Mouse (Mus musculus): ENCODE measurements at regions not wholly inside any gene's neighbourhood (a gene's known extent, or its start where the extent isn't known, plus 50 kb on each side); places are given as distances from the start of the nearest gene placed in this dataset.
A peak's percentile ranks its signal among the peaks of the same experiment; 100 is the strongest.

DNA sequence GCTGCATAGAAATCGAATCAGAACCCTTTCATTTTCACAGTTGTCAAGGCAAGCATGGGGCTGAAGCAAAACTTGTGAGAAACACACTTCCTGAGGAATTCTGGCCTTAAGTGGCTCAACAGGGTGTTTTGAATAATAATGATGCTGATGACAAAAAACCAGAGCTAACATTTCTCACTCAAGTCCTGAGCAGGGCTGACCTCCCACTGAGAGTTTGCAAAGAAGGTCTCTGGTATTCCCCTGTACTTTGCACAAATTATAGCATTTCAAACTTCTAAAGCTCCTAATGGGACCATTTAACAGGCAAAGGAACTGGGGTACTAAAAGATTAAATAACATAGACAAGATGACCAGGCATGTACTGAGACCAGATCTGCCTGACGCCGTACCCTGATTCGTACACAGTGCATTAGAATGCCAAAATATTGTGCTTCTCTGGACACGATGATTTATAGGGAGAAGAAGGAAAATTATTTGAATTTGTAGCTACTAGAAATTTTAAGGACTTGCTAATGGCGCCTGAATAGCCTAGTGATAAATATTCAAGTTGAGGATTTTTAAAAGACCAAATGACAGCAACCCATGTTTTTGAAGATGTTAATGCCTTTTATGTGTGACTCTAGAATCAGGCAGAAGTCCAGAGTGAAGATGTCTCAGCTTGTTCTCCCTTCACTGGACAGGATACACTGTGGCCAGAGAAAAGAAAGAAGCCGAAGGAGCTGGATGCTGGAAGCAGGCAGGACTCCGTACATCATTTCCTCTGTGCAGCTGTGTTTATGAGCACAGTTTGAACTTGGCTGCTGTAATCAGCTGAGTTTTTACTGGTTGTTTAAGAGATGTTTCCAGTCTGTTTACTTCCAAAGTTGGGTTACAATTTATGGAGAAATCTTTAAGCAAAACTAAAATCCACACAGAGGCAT lies 1056.7 kb downstream of the Fam19a2 start:
- DNase-seq (ENCODE audit: low read depth, low spot score), result peak; percentile 22

DNA sequence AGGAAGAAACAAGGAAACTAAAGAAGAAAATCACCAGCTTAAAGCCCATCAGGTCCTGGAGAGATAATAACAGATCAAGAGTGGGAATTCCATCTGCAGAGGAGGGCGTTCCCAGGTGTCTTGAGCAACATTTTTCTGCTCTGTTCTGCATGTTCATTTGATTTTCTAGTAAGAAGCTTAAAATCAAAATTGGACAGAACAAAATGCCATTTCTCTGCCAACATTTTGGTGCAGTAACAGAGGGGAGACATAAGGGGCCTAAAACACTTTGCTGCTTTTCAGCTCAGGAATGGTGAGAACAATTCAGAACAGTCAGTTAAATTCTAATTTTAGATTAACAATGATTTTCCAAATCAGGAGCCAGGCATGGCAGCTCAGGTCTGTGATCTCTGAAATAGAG lies 1056.8 kb downstream of the Slc16a7 start:
- DNase-seq (ENCODE audit: low read depth, low spot score), result no peak

DNA sequence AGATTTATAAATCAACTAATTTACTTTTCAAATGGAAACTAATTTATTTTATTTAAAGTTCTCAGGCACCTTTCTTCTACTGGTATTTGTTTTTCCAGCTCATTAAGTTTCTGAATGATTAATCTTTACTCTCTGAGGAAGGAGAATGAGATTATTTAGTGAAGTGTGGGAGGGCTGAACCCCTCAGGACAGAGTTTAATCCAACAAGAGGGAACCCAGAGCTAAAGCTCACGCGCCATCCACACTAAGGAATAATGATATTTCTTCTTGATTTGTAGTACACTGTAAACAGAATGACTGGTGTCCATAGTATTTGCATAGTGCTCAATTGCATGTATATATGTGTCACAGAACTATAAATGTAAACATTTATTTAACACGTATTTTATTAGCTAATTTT lies 1050.3 kb downstream of the Slc16a7 start:
- no peak for DNase-seq (ENCODE audit: low read depth, low spot score)

DNA sequence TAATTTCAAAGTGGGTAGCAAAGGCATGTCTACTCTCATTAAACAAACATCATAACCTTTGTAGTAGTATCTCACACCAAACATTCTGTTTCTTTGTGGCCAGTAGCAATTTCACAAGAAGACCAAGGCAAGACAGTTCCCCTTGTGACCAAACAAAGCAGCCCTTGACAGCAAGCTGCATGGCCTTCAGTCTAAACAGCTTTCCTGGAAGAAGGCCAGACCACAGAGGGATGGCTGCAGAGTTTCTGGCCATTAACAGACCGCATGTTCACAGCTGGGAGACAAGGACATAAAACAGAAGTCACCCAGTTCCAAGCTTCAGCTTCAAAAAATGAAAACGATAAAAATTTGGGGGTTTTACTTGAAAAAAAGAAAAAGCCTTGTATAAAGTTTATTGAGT lies 1040.0 kb downstream of the Slc16a7 start:
- DNase-seq (ENCODE audit: low read depth, low spot score), result peak; percentile 52

DNA sequence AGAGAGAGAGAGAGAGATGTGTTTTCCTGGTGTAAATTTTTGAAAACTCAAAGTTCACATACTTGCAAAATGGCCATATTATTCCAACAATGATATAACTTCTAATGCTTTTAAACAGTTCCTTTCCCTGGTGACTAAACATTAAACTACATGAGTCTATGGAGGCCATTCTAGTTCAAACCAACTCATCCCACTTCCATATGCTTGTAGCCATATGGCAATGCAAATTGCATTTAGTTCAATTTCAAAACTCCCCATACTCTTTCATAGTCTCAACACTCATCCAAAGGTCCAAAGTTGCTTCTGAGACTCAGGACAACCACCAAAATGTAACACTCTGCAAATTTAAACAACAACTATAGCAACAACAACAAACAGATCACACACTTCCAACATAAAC lies 1026.5 kb downstream of the Slc16a7 start:
- no peak for DNase-seq (ENCODE audit: low read depth, low spot score)

DNA sequence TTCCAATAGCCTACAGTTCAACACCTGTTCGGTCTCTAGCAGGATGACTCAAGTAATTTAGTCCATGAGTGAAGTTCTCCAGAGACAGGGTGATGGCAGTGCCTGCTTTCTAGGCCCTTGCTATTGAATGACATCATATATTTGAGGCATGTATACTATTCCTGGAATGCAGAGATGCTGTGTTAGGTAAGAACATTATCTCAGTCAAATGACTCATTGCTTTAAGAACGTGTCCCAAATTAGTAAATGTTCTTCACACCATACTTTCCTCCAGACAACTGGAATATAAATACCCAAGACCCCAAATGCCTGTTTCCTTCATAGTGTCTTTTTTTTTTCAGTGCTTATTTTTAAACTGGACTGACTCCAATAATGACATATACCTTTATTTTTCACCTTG lies 1018.3 kb downstream of the Slc16a7 start:
- DNase-seq (ENCODE audit: low read depth, low spot score), result no peak

DNA sequence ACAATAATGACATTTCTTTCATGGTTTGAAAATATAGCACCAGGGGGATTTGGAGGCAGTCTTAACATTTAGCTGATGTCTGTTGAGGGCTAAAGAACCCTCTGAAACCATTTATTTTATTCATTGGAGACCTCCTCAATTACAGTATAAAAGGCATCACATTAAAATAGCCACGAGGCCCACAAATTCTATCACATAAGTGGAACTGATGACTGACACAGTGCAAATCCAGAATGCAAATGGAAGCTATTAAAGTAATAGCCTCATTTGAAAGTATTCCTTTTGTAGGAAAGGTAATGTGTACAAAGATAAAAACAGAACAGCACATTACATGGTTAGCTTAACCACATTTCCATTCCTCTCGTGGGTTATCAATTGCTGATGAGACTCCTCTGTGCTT lies 986.6 kb downstream of the Slc16a7 start:
- no peak for DNase-seq (ENCODE audit: low read depth, low spot score)

DNA sequence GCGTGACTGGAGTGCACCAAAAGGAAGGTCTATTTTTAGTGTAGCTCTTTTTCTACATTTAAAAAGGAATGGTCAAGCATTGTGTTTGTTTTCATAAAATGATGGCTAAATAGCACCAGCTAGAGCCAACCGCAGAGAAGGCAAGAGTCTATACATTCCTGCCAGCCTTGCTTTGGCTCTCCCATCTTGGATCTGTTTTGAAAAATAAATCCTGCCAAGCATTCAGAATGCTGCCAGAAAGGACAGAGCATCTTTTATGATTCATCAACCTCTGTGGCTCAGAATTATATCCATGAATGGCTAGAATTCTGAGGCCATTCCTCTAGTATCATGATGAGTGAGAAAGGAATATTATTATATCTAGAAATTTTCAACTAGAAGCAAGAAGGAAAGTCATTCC lies 979.6 kb downstream of the Slc16a7 start:
- no peak for DNase-seq (ENCODE audit: low read depth, low spot score)

DNA sequence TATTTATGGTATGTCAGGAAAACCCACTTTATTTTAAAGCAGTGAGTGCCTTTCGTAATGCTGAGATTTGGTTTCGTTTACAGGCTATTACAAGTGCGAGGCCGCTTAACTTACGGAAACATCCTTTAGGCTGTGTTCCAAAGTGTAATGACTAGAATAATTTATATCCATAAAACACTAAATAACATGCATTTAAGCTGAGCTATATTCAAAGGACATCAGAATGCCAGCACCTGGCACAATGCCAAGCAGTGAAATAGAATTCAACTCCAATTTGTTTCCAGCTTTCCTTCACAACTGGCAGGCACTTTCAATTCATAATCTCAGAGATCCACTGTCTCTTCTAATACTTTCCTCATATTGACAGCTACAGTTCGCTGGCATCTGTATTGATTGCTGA lies 972.7 kb downstream of the Slc16a7 start:
- no peak for DNase-seq (ENCODE audit: low read depth, low spot score)

DNA sequence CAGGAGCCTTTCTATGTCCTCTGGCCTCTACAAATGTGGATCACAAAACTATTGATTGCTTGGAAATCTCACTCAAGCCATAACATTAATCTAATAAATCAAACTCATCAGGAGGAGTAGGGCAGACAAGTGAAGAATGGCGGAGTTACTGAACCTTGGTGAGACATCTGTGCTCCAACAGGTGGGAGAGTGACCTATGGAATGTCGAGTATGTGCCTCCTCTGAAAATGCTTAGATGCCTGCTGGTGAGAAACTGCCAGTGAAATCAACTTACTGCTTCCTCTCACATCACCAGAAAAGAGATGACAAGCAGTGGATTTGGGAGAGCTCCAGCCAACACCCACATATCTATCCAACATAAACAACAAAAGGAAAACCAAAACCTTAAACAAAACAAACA lies 965.8 kb downstream of the Slc16a7 start:
- no peak for DNase-seq (ENCODE audit: low read depth, low spot score)

Data from skeletal muscle tissue, adult 2 months (tissue).